Mouse (Mus musculus): ENCODE data around the gene Spdef. TPM values are rescaled to one million over a fixed set of nuclear protein-coding genes. Genes with fewer than 3 reads are reported as not detected.

Spdef gene
- polyA plus RNA-seq (2012; rRNA removed) (not detected in 2 replicates), polyA plus RNA-seq (2014; fragmentation: Nextera tagmentation; extraction: Ambion mirVana) (not detected in 2 replicates)

GRCm38 (mm10) chr17:27728770-27729169, at the start of gene Spdef:
Gene Spdef (minus strand): TSS chr17:27728955.
- ATAC-seq (ENCODE audit: insufficient read depth) (no peak), DNase-seq (ENCODE audit: low read depth in 3 of 3, low spot score in 3 of 3) (no peak)
- TF ChIP-seq EP300 (IDR thresholded peaks at IDR 0.05; ENCODE audit: low read depth) (no peak), CTCF (IDR thresholded peaks at IDR 0.05; ENCODE audit: low read depth) (no peak)
- Histone ChIP-seq H3K9ac (replicated peaks) (no peak within 1 kb of the TSS), H3K36me3 (replicated peaks; ENCODE audit: control insufficient read depth, insufficient read depth, low read depth) (no peaks in the 10 kb centered on the region), H3K4me3 (ENCODE audit: insufficient read depth in 1 of 2, low read depth in 2 of 2, low read length in 2 of 2) (no peak within 1 kb of the TSS), H3K27ac (no peak within 1 kb of the TSS), H3K4me2 (ENCODE audit: low read depth) (no peak within 1 kb of the TSS), H3K27me3 (ENCODE audit: control insufficient read depth, insufficient read depth, low read length) (no peaks in the 10 kb centered on the region; the same call in 1 of the 2 replicates), H3K9me3 (ENCODE audit: control insufficient read depth, low read length) (no peaks in the 10 kb centered on the region), H3K4me1 (replicated peaks; ENCODE audit: control insufficient read depth in 2 of 2, insufficient read depth in 2 of 2, low read length in 1 of 2) (no peaks in the 10 kb centered on the region)
- WGBS (ENCODE audit: insufficient replicate concordance) = 66% methylated on average over 10 of the region's 10 CpGs

GRCm38 (mm10) chr17:27777823-27778222, 49.1 kb upstream of the Spdef start:
- TF ChIP-seq CTCF (IDR thresholded peaks at IDR 0.05; ENCODE audit: low read depth) = no peak
- peak; percentile 34; the same call in 1 of the 2 replicates for TF ChIP-seq EP300 (IDR thresholded peaks at IDR 0.05; ENCODE audit: low read depth)
- Histone ChIP-seq H3K4me2 (ENCODE audit: low read depth) (peak overlapping the region; percentile 42), H3K27me3 (ENCODE audit: control insufficient read depth, insufficient read depth, low read length) (no peaks in the 10 kb centered on the region), H3K27ac (peak overlapping the region; percentile 54), H3K9me3 (ENCODE audit: control insufficient read depth, low read length) (no peaks in the 10 kb centered on the region), H3K4me1 (replicated peaks; ENCODE audit: control insufficient read depth in 2 of 2, insufficient read depth in 2 of 2, low read length in 1 of 2) (peaks cover 39 to 45% of the 10 kb centered on the region in 2 experiments), H3K9ac (replicated peaks) (peak overlapping the region; percentile 10), H3K36me3 (replicated peaks; ENCODE audit: control insufficient read depth, insufficient read depth, low read depth) (peaks cover 4% of the 10 kb centered on the region; the same call in 1 of the 2 replicates), H3K4me3 (ENCODE audit: insufficient read depth in 1 of 2, low read depth in 2 of 2, low read length in 2 of 2) (peak overlapping the region; percentile 1 to 57)
- 16% methylated on average over 6 of the region's 6 CpGs for WGBS (ENCODE audit: insufficient replicate concordance)
- DNase-seq (ENCODE audit: low read depth in 3 of 3, low spot score in 3 of 3) = peak; percentile 65 to 66 (median 65)
- ATAC-seq (ENCODE audit: insufficient read depth) = peak; percentile 80

GRCm38 (mm10) chr17:27774198-27774597, 45.4 kb upstream of the Spdef start:
- TF ChIP-seq EP300 (IDR thresholded peaks at IDR 0.05; ENCODE audit: low read depth) (no peak), CTCF (IDR thresholded peaks at IDR 0.05; ENCODE audit: low read depth) (no peak)
- no peaks in the 10 kb centered on the region for H3K9me3 ChIP-seq (ENCODE audit: control insufficient read depth, low read length)
- 88% methylated on average over 3 of the region's 3 CpGs for WGBS (ENCODE audit: insufficient replicate concordance)
- H3K27ac ChIP-seq = no peak overlapping the region
- H3K9ac ChIP-seq (replicated peaks) = no peak overlapping the region
- H3K27me3 ChIP-seq (ENCODE audit: control insufficient read depth, insufficient read depth, low read length) = no peaks in the 10 kb centered on the region
- no peak overlapping the region for H3K4me2 ChIP-seq (ENCODE audit: low read depth)
- H3K4me3 ChIP-seq (ENCODE audit: insufficient read depth in 1 of 2, low read depth in 2 of 2, low read length in 2 of 2) = no peak overlapping the region
- ATAC-seq (ENCODE audit: insufficient read depth) (no peak), DNase-seq (ENCODE audit: low read depth in 3 of 3, low spot score in 3 of 3) (no peak)
- H3K4me1 ChIP-seq (replicated peaks; ENCODE audit: control insufficient read depth in 2 of 2, insufficient read depth in 2 of 2, low read length in 1 of 2) = peaks cover 27 to 31% of the 10 kb centered on the region in 2 experiments
- H3K36me3 ChIP-seq (replicated peaks; ENCODE audit: control insufficient read depth, insufficient read depth, low read depth) = peaks cover 7% of the 10 kb centered on the region; the same call in 1 of the 2 replicates

DNA sequence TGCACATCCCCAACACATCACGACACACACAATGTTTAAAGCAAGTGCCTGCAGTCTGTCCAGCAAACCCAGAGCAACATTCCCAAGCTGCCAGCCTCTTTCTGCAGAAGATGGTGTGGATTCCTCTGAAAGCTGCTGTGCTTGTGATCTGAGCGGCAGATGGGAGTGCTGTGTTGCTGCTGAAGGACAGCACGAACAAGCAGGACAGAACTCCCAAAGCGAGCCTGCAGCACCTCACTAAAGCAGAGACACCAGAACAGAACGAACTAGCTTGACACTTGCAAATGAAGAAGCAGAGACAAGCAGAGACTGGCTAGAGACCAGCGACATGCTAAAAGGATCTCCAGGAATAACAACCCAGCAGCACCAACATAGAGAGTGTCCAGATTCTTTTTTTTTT, 42.9 kb upstream of the Spdef start:
- 83% methylated on average over 6 of the region's 6 CpGs for WGBS (ENCODE audit: insufficient replicate concordance)

DNA sequence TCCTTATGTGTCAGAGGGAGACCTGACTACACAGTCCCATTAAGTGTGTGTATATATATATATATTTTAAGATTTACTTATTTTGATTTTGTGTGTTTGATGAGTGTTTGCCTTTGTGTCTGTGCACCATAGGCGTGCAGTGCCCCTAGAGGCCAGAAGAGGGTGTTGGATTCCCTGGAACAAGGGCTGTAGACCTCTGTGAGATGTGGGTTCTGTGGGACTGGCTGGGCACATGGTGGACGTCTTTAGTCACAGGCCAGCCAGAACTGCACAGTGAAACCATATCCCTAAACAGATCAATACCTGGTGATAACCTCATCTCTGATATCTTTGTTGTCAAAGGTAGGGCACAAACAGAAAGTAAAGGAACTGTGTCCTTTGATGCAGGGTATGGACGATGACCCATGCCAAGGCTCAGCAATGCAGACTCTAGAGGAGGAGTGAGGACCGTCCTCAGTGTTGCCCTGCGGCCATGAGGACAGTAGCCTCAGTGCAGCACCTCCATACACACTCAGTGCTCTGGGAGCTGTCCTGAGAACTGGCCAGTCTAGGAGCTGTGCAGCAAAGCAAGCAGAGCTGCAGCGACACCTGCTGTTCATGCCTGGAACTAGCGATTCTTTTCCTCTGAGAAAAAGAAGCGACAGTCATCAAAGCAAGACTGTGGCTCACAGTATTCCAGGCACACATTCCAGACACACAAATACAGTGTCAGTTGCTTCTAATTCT, 40.2 kb upstream of the Spdef start:
- TF ChIP-seq EP300 (IDR thresholded peaks at IDR 0.05; ENCODE audit: low read depth) (no peak), CTCF (IDR thresholded peaks at IDR 0.05; ENCODE audit: low read depth) (peak; percentile 95)
- Histone ChIP-seq H3K36me3 (replicated peaks; ENCODE audit: control insufficient read depth, insufficient read depth, low read depth) (peaks cover 23% of the 10 kb centered on the region), H3K27ac (no peak overlapping the region), H3K9ac (replicated peaks) (no peak overlapping the region), H3K4me1 (replicated peaks; ENCODE audit: control insufficient read depth in 2 of 2, insufficient read depth in 2 of 2, low read length in 1 of 2) (0 out of 4 replicates have a peak, but pooled peaks cover 0 to 2% of the 10 kb centered on the region in 2 experiments), H3K9me3 (ENCODE audit: control insufficient read depth, low read length) (peaks cover 5% of the 10 kb centered on the region), H3K4me3 (ENCODE audit: insufficient read depth in 1 of 2, low read depth in 2 of 2, low read length in 2 of 2) (no peak overlapping the region), H3K27me3 (ENCODE audit: control insufficient read depth, insufficient read depth, low read length) (no peaks in the 10 kb centered on the region), H3K4me2 (ENCODE audit: low read depth) (no peak overlapping the region)
- WGBS (ENCODE audit: insufficient replicate concordance) = 56% methylated on average over 8 of the region's 8 CpGs
- DNase-seq (ENCODE audit: low read depth in 3 of 3, low spot score in 3 of 3) = peak in 1 of 3 experiments; percentile 37
- peak; percentile 58; the same call in 1 of the 2 replicates for ATAC-seq (ENCODE audit: insufficient read depth)

More for the DNA sequence above, 42.9 kb upstream of the Spdef start:
- Histone ChIP-seq H3K4me3 (ENCODE audit: insufficient read depth in 1 of 2, low read depth in 2 of 2, low read length in 2 of 2) (no peak overlapping the region), H3K27me3 (ENCODE audit: control insufficient read depth, insufficient read depth, low read length) (no peaks in the 10 kb centered on the region), H3K4me1 (replicated peaks; ENCODE audit: control insufficient read depth in 2 of 2, insufficient read depth in 2 of 2, low read length in 1 of 2) (peaks cover 3 to 5% of the 10 kb centered on the region in 2 experiments), H3K9ac (replicated peaks) (no peak overlapping the region), H3K36me3 (replicated peaks; ENCODE audit: control insufficient read depth, insufficient read depth, low read depth) (peaks cover 7% of the 10 kb centered on the region), H3K27ac (no peak overlapping the region), H3K9me3 (ENCODE audit: control insufficient read depth, low read length) (no peaks in the 10 kb centered on the region), H3K4me2 (ENCODE audit: low read depth) (no peak overlapping the region)
- DNase-seq (ENCODE audit: low read depth in 3 of 3, low spot score in 3 of 3) (no peak), ATAC-seq (ENCODE audit: insufficient read depth) (no peak)
- TF ChIP-seq CTCF (IDR thresholded peaks at IDR 0.05; ENCODE audit: low read depth) (no peak), EP300 (IDR thresholded peaks at IDR 0.05; ENCODE audit: low read depth) (no peak)

Measured in liver, embryonic 14.5 days (tissue).